Mouse (Mus musculus) lung, postnatal 0 days (tissue): Measurements from ENCODE around the gene Ccdc33.

Experiments
- CTCF ChIP-seq: IDR thresholded peaks from 2 replicates; pipeline ENCODE4 v1.5.1; 2016; ENCODE audit warnings: antibody characterized with exemption, mild to moderate bottlenecking
- EP300 ChIP-seq: IDR thresholded peaks from 2 replicates; pipeline ENCODE4 v1.6.1; 2016; ENCODE audit warnings: antibody characterized with exemption, mild to moderate bottlenecking, control low read depth

DNA sequence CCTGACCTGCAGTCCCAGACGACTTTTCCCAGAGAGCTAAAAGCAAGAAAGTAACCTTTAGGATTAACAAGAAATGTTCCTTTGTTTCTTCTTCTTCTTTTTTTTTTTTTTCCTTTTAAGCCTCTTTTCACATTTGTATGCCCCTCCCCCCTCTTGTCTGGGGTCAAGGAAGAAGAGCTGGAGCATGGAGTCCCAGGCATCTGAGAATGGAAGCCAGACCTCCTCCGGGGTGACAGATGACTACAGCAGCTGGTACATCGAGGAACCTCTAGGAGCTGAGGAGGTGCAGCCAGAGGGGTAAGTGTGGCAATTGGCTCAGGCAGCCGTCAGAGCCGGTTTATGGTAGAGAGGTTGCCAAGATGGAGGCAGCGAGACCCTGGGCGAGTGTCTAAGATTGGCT, 16.3 kb upstream of the Ccdc33 start:
- no peak for TF ChIP-seq CTCF
- TF ChIP-seq EP300: no peak
